Mouse (Mus musculus): ENCODE data around the gene Rgs13. TPM values are rescaled to one million over a fixed set of nuclear protein-coding genes. Genes with fewer than 3 reads are reported as not detected.

Rgs13 gene
- total and polyA plus RNA-seq, 3 experiments, result 149 to 1,247 (median 698) TPM

- in situ Hi-C loops (cut with MboI; ENCODE audit: low pct_ligation_motif_present, low pct_unique_long_range_greater_than_20kb, low sequenced_read_pairs), result no loop called here
- H3K4me1 ChIP-seq (ENCODE audit: control insufficient read depth in 1 of 2, insufficient read depth in 2 of 2), result no peaks in the 10 kb centered on the region
- no peak for TF ChIP-seq MEF2A (IDR thresholded peaks at IDR 0.05; ENCODE audit: borderline replicate concordance, low read depth, low read length)
- TF ChIP-seq ZMIZ1 (IDR thresholded peaks at IDR 0.05; ENCODE audit: low read depth, low read length), result no peak
- no peak for TF ChIP-seq SMC3 (IDR thresholded peaks at IDR 0.05; ENCODE audit: low read depth, low read length)
- no peak for TF ChIP-seq USF1 (IDR thresholded peaks at IDR 0.05; ENCODE audit: low read depth, low read length)
- H3K36me3 ChIP-seq (replicated peaks in 1 of 2; ENCODE audit: control insufficient read depth in 1 of 2, insufficient read depth in 1 of 2, low read length in 1 of 2), result no peaks in the 10 kb centered on the region
- no peak overlapping the region for H3K4me3 ChIP-seq (replicated peaks in 1 of 3; ENCODE audit: low read depth in 2 of 3, low read length in 2 of 3, poor library complexity in 1 of 3)
- H3K9ac ChIP-seq (ENCODE audit: insufficient read depth, low read depth), result no peak overlapping the region
- no peaks in the 10 kb centered on the region for H3K27me3 ChIP-seq (replicated peaks)
- DNase-seq (ENCODE audit: extremely low read depth), result no peak
- no peak overlapping the region for H3K27ac ChIP-seq (ENCODE audit: insufficient read depth, low read depth)
- no peaks in the 10 kb centered on the region for H3K9me3 ChIP-seq (replicated peaks; ENCODE audit: low read length)
- no peaks in the 10 kb centered on the region for H3K79me2 ChIP-seq (replicated peaks; ENCODE audit: control insufficient read depth, extremely low read depth, insufficient read depth, poor library complexity, severe bottlenecking)
- no peak overlapping the region for H3K4me2 ChIP-seq (ENCODE audit: insufficient read depth, low read depth, poor library complexity, severe bottlenecking)
- dilution Hi-C loops (cut with MboI; ENCODE audit: extremely low pct_ligation_motif_present, extremely low pct_unique_long_range_greater_than_20kb, low sequenced_read_pairs), result no loop called here
Observed at GRCm38 (mm10) chr1:144098587-144099258, 78.4 kb downstream of the Rgs13 start.

- no peaks in the 10 kb centered on the region for H3K36me3 ChIP-seq (replicated peaks in 1 of 2; ENCODE audit: control insufficient read depth in 1 of 2, insufficient read depth in 1 of 2, low read length in 1 of 2)
- no peaks in the 10 kb centered on the region for H3K27me3 ChIP-seq (replicated peaks)
- H3K4me1 ChIP-seq (ENCODE audit: control insufficient read depth in 1 of 2, insufficient read depth in 2 of 2), result peaks cover 0 to 2% of the 10 kb centered on the region in 2 experiments; a peak in 2 of 4 replicates
- H3K4me2 ChIP-seq (ENCODE audit: insufficient read depth, low read depth, poor library complexity, severe bottlenecking), result no peak overlapping the region
- H3K27ac ChIP-seq (ENCODE audit: insufficient read depth, low read depth), result no peak overlapping the region
- DNase-seq (ENCODE audit: extremely low read depth), result no peak
- dilution Hi-C loops (cut with MboI; ENCODE audit: extremely low pct_ligation_motif_present, extremely low pct_unique_long_range_greater_than_20kb, low sequenced_read_pairs) (no loop called here), in situ Hi-C loops (cut with MboI; ENCODE audit: low pct_ligation_motif_present, low pct_unique_long_range_greater_than_20kb, low sequenced_read_pairs) (no loop called here)
- H3K9ac ChIP-seq (ENCODE audit: insufficient read depth, low read depth), result no peak overlapping the region
- no peaks in the 10 kb centered on the region for H3K9me3 ChIP-seq (replicated peaks; ENCODE audit: low read length)
- no peak for TF ChIP-seq CHD2 (IDR thresholded peaks at IDR 0.05; ENCODE audit: low read length)
- no peak for TF ChIP-seq CTCF (conservative IDR thresholded peaks at IDR 0.05 in 1 of 2, IDR thresholded peaks at IDR 0.05 in 1 of 2; ENCODE audit: low read depth in 2 of 2, low read length in 2 of 2)
- TF ChIP-seq TCF12 (IDR thresholded peaks at IDR 0.05; ENCODE audit: low read depth, low read length), result no peak
- H3K4me3 ChIP-seq (replicated peaks in 1 of 3; ENCODE audit: low read depth in 2 of 3, low read length in 2 of 3, poor library complexity in 1 of 3), result no peak overlapping the region
- H3K79me2 ChIP-seq (replicated peaks; ENCODE audit: control insufficient read depth, extremely low read depth, insufficient read depth, poor library complexity, severe bottlenecking), result no peaks in the 10 kb centered on the region
Observed at GRCm38 (mm10) chr1:144090410-144090809, 86.8 kb downstream of the Rgs13 start.

Other genes starting within 250 kb of the Rgs13 start
- 3.2 and 3.4 TPM in 2 replicates for gene Rgs2, start 173.2 kb downstream of the Rgs13 start, total RNA-seq (2012; rRNA removed)
- 10.8 and 11.0 TPM in 2 replicates for gene Rgs2, start 173.2 kb downstream of the Rgs13 start, total RNA-seq (2014; rRNA removed)
- gene Rgs2, start 173.2 kb downstream of the Rgs13 start, polyA plus RNA-seq (2012; ENCODE audit: insufficient read length, low read depth), result 13.1 and 14.7 TPM in 2 replicates
- 3.1 and 3.2 TPM in 2 replicates for gene Rgs1, start 71.9 kb upstream of the Rgs13 start, total RNA-seq (2012; rRNA removed)
- 25.2 and 35.2 TPM in 2 replicates for gene Rgs1, start 71.9 kb upstream of the Rgs13 start, total RNA-seq (2014; rRNA removed)
- 3.6 and 4.6 TPM in 2 replicates for gene Rgs1, start 71.9 kb upstream of the Rgs13 start, polyA plus RNA-seq (2012; ENCODE audit: insufficient read length, low read depth)